Mouse (Mus musculus): ENCODE measurements around the gene Ube2s.
A peak's percentile ranks its signal among the peaks of the same experiment; 100 is the strongest.

Ube2s gene

DNA sequence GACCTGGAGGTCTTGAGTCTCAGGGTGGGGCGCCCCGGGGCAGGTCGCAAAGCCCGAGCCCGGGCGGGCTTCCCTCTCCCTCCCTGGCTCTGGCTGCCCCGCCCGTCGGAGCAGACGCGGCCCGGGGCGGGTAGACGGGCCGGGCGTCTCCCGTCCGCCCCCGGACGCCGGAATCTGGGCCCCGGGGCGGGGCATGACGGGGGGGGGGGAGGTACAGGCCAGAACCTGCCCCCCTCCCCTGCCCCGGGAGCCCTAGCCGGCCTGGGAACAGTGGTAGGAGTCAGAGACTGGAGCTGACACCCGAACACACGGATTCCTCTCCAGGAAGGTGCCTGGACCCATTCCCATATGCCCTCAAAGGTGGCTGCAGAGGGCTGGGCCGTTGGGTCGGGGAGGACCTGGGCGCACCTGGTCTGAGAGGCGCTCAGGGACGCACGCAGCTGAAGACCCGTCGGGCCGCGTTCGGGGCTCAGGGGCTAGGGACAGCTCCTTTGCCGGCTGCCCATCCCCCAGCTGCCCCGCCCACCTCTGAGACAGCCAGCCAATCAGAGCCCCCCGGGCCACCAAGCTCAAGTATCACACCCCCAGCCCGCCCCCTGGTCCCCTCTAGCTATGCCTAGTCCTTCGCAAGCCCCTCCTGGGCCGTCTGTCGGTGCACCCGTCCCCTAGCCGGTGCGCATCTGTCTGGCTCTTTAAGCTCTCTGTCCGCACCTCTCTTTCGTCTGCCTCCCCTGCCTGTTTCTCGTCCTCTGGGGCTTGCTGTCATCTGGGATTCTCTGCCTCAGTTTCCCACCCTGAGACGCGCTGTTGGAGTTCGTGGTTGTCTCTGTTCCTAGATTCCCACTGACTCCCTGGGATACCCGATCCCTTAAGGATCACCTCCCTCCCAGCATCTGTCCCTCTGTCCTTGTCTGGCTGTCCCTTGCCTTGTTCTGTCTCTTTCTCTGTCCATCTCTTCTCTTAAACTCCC lies 35.2 kb downstream of the Ube2s start:
- no peak for DNase-seq (ENCODE audit: low read depth)

DNA sequence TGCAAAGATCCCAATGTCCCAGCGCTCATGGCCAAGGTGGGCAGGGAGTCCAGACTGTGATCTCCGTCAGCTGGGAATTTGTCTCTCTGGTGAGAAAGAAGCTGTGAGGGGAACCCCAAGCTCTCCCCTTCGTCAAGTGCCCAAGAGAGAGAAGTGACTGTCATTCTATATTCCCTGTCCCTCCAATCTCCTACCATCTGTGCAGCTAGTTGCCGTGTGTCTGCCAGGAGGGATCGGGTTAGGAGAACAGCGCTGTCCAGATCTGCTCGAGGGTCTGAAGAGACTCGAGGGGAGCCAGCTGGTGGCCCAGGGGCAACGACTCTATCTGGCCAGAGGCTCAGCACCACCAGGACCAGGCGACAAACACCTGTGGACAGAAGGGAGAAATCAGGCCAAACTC lies 36.3 kb downstream of the Ube2s start:
- no peak for DNase-seq (ENCODE audit: low read depth)

DNA sequence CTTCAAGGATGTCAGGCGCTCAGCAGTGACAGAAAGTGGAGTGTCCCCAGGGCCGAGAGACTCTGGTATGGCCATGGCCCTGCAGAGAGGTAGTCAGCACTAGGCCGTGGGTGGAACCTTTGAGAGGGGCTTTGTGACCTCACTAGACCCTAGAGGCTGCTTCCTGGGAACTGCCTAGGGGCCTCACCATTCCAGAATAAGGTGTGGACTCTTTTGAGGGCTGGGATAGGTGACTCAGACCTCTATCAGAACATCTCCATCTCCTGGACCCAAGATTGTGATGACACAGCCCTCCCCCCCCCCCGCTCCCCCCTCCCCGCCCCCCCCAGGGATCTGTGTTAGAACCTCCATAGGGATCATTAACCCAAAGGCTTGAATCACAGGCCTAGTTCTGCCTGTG lies 41.2 kb downstream of the Ube2s start, which contains the start of gene Fam71e2:
Gene Fam71e2, minus strand, starts transcription at position 101 of the 400 bp plus-strand sequence.
- no peak for DNase-seq (ENCODE audit: low read depth)

DNA sequence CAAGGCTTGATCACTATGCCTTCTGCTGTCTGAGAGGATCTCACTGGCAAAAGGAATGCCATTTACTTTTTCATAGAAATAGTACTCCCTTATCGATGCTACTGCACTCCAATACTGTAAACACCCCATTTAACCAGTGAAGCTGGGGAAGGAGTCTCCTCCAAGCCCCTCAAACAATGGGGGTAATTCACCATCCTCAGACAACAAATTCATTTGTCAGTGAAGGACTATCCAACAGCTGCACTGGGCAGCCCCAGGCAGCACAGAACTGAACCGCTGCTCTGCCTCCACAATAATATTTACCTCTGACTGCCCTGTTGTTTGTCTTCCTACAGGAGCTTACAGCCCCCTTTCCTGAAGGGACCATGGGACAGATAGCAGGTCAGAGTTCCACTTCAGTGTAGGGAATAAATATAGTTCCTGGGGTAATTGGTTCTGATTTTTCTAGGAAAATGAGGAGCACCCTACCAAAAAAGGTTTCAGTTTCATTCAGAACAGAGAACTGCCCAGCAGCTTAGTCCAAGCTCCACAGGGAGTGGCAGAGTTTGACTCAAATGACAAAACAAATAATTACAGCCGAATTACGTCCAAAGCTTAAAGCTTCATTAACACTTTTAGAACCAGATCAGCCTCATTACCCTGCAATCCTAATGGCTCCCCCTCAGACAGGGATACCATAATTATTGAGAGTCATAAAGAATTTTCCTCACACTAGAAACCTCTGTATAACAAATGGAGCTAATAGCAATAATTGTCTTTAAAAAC lies 47.3 kb downstream of the Ube2s start:
- no peak for DNase-seq (ENCODE audit: low read depth)

DNA sequence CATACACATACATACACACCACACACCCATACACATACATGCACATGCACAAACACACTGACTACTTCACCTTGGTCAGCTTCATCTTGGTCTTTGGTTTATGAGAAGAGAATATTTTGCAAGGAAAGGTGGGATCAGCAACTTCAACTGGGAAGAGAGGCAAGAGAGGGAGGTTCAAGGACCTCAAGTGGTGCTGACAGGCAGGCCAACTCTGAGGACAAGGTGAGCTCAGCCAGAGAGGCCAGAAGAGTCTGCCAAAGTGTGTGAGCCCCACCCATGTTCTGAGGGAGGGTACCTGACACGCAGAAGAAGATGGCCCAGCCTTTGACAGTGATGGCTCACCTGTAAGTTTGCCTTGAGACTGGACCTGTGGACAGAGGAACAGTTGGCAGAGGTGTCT lies 52.7 kb downstream of the Ube2s start:
- DNase-seq (ENCODE audit: low read depth), result no peak

DNA sequence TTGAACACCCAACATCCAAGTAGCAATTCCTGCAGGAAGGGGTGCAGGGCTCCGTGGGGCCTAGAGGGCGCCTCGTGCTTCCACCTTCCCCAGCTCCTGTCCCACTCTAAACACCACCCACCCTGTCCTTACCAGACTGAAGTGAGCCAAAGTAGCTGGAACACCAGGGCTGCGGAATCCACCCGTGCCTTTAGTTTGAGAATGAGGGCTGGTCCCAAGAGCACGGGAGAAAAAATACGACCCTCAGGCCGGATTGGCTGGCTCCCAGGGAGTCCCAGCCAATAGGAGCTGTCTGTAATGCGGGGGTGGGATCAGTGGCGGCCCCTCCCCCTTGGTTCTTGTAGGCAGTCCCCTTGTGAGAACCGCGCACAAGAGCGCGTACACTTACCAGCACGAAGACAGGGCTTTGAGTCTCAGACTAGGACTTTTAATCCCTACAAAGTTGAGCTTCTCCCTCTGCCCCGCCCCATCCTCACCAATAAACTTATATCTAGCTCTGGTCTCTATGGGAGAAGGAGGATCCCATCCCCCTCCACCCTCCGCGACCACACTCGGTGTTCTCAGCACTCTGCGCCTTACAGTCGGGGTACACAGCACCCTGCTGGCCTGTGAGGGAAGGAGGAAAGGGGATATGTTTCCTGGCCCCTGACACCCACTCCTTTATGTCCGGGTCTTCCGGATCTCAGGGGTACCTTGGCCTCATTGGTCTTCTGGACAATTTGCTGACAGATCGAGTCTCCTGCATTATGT lies 59.4 kb downstream of the Ube2s start, which contains the start of gene Cox6b2:
Gene Cox6b2, minus strand, starts transcription at position 274 of the 750 bp plus-strand sequence.
- DNase-seq (ENCODE audit: low read depth), result no peak

DNA sequence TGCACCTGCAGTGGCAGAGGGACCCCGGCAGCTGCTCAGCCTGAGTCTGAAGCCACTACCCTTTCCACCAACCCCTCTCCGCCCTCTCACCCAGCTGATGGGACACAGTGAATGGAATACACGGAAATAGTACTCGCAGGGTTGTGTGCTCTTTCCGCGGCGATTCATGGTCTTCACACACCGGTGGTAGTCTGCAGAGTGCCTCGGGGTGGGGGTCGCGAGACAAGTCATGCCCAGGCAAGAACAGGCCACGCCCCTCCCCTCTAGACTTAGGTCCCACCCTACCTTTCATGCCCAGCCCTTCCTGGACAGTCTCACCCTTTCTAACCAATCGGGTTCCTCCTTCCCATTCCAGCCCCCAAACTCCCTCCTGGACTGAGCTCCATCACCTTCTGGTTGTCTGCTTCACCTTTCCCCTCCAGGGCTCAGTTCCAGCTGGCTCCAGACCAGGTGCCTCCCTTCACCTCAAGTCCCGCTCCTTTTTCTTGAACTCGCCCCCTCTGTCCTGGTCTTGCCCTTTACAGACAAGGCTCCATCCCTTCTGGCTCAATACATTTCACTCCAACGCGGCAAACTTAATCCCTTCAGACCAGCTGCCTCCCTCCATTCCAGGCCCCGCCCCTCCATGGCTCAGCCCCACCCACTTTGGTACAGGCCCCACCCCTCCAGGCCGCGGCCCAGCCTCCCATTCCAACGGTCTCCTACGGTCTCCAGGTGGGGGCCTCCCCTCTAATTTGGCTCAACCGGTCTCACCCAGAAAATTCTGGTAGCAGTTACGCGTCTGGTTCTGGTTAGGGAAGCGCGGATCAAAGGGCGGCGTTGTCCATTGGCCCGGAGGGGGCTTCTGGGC lies 60.2 kb downstream of the Ube2s start:
- no peak for DNase-seq (ENCODE audit: low read depth)

DNA sequence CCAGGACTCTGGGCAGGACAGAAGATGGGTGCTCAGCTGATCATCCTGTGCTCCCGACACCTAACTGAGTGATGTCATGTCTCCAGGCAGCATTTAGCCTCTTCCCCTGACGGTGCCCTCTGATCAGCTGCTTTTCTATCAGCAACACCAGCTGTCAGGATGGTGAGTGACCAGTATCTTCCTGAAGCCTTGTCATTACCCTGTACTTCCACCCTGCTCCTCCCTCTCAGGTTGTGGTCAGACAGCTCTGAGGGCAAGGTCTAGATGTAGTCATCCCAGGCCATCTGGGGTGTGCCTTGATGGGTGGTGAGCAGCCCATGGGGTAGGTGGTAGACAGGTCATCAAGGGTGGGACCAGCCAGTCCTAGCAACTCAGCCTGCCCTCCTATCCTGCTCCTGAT lies 63.2 kb downstream of the Ube2s start:
- DNase-seq (ENCODE audit: low read depth), result peak; percentile 49

DNA sequence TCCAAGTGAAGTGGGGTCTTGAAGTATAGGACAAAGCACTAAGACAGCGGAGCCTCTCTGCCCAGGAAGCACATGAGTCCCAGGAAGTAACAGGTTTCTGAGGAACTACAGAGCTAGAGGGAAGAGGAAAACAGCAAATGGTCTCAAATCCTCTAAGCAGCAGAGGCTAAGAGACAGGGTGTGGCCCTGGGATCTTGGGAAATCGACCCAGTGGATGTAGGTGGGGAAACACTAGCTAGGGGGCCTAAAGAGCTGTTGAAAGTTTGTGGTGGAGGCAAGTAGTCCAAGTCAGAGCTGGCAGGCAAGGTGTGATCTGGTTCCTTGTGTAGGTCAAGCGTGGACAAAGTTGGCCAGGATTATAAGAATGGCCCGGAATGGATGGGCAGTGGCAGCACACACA lies 64.1 kb downstream of the Ube2s start:
- peak; percentile 24 for DNase-seq (ENCODE audit: low read depth)

DNA sequence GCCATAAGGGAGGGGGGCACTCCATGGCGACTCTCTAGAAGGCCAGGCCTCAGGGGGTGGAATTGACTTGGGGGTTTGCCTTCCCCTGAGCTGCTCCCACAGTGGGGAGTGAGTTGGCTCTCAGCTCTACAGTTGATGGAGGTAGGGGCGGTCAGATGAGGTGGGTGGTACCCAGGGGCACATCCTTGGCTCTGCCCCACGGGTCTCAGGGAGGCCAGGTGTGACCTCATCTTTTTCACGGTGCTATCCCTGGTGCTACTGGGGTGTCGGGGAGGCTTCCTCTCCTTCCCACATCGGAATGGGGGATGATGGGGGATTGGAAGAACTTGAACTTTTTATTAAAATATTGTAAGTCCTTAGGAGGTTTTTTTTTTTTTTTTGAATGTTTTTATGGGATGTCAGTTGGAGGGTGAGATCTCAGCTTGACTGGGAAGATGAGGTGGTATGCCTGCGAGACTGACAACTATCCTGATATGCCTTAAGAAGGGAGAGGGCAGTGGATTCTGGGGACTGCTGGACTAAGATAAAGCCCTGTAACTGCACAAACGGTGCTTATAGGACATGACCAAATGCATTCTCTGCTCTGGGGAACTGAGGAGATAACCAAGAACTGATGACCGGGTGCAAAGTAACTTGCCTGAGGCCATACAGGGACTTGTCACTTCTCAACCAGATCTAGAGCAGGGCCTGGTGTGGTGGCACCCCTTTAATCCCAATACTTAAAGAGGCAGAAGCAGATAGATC lies 65.1 kb downstream of the Ube2s start:
- no peak for DNase-seq (ENCODE audit: low read depth)

DNA sequence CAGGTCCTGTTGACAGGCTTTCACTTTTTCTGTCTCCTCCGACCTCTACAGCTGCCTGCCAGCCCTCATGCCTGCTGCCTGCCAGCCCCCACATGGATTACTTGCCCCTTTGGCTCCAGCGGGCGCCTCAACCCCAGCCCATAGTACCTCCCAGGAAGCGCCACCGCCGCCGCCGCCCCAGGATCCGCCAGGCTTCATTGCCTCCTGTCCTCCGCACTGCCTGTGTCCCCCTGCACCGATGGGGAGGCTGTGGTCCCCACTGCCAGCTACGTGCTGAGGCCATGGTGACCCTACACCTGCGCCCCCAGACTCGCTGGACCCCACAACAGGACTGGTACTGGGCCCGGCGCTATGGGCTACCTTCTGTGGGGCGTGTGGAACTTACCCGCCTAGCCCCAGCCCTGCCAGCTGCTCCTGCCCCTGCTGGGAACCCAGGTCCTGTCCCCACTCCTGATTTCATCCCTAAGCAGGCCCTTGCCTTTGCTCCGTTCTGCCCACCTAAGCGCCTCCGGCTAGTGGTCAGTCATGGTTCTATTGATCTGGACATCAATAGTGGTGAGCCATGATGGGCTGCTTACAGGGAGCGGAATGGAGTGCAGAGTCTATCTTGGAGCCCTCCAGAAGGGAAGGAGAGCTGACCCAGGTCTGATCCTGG lies 65.9 kb downstream of the Ube2s start:
- no peak for DNase-seq (ENCODE audit: low read depth)

DNA sequence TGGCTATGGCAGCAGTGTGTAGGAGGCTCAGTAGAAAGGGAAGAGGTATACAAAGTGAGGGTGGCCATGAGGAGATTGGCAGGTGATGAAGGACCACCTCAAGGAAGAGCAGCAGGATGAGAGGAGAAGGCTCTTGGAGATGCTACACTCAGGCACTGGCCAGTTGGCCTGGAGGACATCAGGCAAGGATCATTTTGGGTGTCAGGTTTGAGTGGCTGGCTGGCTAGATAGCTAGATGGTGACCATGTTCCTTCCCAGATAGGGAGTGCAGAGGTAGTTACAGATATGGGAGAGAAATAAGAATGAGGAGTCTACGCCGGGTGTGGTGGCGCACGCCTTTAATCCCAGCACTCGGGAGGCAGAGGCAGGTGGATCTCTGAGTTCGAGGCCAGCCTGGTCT lies 67.5 kb downstream of the Ube2s start:
- no peak for DNase-seq (ENCODE audit: low read depth)

Measured in 416B (cell line).